Mouse (Mus musculus) stomach, postnatal 0 days (tissue): ENCODE results near the gene Sun1.

ENCODE experiments used
- CTCF ChIP-seq: IDR thresholded peaks from 2 replicates; pipeline ENCODE4 v1.5.1; 2016; ENCODE audit warnings: antibody characterized with exemption, low read depth, mild to moderate bottlenecking, moderate library complexity
- EP300 ChIP-seq: optimal IDR thresholded peaks from 2 replicates; pipeline ENCODE3; 2016; ENCODE audit warnings: antibody characterized with exemption

GRCm38 (mm10) chr5:139258371-139259035 is 58.1 kb downstream of the Sun1 start:
- TF ChIP-seq CTCF (no peak), EP300 (no peak)
